Mouse (Mus musculus): Measurements from ENCODE around the gene 1110059E24Rik. TPM values are rescaled to one million over a fixed set of nuclear protein-coding genes. Genes with fewer than 3 reads are reported as not detected.

1110059E24Rik gene
- total RNA-seq, 2 experiments from 2014 or later: 31.6 to 36.4 TPM

GRCm38 (mm10) chr19:21571986-21572385 is 80.8 kb downstream of the 1110059E24Rik start:
- no peak for DNase-seq

- DNase-seq: peak; percentile 94
Measured at GRCm38 (mm10) chr19:21571223-21571980, 81.4 kb downstream of the 1110059E24Rik start.

GRCm38 (mm10) chr19:21570778-21571177 is 82.0 kb downstream of the 1110059E24Rik start:
- no peak for DNase-seq

GRCm38 (mm10) chr19:21568528-21569185 is 84.1 kb downstream of the 1110059E24Rik start:
- DNase-seq: no peak

- DNase-seq: no peak
Measured at GRCm38 (mm10) chr19:21567933-21568332, 84.8 kb downstream of the 1110059E24Rik start.

GRCm38 (mm10) chr19:21566484-21566883 is 86.3 kb downstream of the 1110059E24Rik start:
- DNase-seq: no peak

- no peak for DNase-seq
Measured at GRCm38 (mm10) chr19:21564461-21564797, 88.3 kb downstream of the 1110059E24Rik start.

- DNase-seq: peak; percentile 85
Measured at GRCm38 (mm10) chr19:21563789-21564460, 88.9 kb downstream of the 1110059E24Rik start.

GRCm38 (mm10) chr19:21562996-21563395 is 89.8 kb downstream of the 1110059E24Rik start:
- DNase-seq: no peak

GRCm38 (mm10) chr19:21552801-21553200 is 100.0 kb downstream of the 1110059E24Rik start:
- no peak for DNase-seq

- no peak for DNase-seq
Measured at GRCm38 (mm10) chr19:21551921-21552536, 100.7 kb downstream of the 1110059E24Rik start.

GRCm38 (mm10) chr19:21549713-21550112 is 103.1 kb downstream of the 1110059E24Rik start:
- no peak for DNase-seq

GRCm38 (mm10) chr19:21548947-21549346 is 103.8 kb downstream of the 1110059E24Rik start:
- DNase-seq: no peak

- no peak for DNase-seq
Measured at GRCm38 (mm10) chr19:21537125-21537524, 115.7 kb downstream of the 1110059E24Rik start.

Other genes with a start within 250 kb of the 1110059E24Rik start
- gene Gda, start 179.5 kb downstream of the 1110059E24Rik start, total RNA-seq (2021): 1 to 10 TPM; 5.3 to 8.4 TPM
- 10 to 100 TPM; 52.8 to 52.9 TPM for gene Abhd17b, start 209 bp upstream of the 1110059E24Rik start, total RNA-seq (2021)
- gene Cemip2, start 125.4 kb upstream of the 1110059E24Rik start, total RNA-seq (2021): 10 to 100 TPM; 23.4 to 25.9 TPM